Mouse (Mus musculus) frontal cortex, postnatal 36 days (tissue): Measurements from ENCODE around the gene Uqcrfs1.

Experiments
- DNase-seq, 2 experiments: peaks; one replicate each; pipeline ENCODE4 v3.0.0; 2022; ENCODE audit warnings: low spot score in 2 of 2

Uqcrfs1 gene

DNA sequence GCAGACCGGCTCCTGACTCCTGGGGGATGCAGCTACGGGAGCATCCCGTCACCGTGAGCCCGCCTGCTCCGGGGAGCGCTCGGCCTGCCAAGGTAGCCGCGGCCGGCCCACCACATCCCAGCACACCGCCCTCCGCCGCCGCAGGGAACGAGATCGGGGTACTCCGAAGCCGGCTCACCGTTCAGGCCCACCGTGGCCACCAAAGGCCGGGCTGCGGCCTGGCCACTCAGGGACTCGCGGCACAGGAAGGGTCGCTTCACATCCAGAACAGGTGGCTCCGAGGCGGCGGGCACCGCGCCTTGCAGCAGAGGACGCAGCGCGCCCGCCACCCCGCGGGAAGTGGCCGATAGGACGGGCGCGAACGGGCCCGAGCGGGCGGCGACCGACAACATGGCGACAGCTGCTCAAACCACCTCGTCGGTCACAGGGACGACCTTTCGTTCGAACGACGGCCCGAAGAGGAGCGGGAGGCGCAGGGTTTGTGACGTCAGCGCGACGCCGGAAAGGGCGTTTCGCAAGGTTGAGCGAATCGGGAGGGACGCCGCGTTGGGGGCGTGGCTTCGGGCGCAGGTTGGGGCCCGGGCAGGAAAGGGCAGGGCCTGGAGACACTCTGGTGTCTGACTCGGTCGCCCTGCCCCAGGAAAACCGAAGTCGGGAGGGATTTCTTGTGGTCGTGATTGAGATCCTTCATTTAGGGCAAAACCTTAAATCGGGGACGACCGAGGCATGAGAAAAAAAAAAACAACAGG, at the start of gene Uqcrfs1:
TSS of gene Uqcrfs1 (minus strand) at position 507 of the 749 bp plus-strand sequence.
- DNase-seq, result peak; percentile 97 to 98

DNA sequence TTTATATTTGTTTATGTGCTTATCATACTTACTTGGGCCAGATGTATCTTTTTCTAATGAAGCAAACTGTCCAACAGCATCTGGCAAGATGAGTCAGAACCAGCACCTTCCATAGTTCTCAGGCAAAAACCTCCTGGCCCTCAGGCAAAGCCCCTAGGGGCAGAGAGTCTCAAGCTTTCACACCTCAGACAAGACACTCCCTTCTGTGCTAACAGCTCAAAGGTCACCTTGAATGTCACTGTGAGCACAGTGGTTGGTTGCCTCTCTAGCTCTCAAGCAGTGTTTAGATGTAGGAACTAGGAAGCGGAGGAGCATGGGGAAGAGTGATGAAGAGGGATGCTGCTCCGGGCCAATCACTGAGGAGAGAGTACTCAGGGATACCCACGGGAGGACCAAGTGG, 40.6 kb upstream of the Uqcrfs1 start:
- no peak for DNase-seq

DNA sequence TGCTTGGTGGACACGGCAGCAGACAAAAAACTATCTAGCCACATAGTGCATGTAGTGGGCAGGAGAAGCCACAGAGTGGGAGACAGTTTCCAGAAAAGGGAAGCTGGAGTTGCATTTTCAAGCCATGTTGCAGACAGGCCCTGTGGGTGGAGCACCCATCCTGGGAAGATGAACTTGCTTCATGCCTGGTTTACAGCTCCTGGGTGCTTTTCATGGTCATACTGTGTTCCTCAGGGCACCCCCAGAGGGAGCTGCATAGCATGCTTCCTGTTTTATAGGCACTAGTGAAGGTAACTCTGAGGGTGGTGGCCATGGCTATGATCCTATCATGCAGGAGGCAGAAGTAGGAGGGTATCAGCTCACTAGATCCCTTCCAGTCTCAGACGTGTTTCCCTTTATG, 37.4 kb upstream of the Uqcrfs1 start:
- no peak for DNase-seq

DNA sequence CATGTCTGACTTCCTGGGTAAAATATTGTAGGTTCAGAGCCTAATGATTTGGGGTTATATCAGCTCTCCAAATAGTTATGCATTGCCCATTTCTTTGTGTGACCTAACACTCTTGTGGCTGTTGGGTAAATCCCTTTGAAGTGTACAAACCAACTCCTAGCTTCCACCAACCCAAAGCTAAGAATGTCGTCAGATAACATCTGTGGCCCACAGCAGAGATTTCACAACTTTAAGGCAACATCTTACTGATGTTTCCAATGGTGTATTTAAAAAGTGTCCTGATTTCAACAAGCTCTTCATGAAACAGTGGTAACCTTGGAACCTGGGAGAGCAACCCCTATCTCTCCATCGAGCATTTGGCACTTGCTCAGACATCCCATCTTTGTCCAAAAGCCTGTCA, 33.6 kb upstream of the Uqcrfs1 start:
- DNase-seq, result no peak

DNA sequence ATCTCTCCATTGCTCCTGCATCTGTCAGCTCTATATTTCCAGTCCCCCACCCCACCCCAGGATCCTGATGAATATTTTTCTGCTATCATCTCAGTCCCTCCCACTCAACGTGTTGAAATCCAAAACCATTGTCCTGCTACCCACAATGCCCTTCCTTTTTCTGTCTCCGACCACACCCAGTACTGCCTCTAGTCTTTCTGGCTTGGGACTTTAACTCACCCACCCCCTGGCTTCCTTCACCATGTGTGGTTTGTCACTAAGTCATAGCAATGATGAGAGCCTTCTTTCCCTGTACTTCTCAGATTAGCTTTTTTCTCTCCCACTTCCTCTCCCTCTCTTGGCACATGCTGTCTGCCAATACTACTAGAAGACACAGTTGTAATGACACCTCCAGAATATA, 31.7 kb upstream of the Uqcrfs1 start:
- no peak for DNase-seq

DNA sequence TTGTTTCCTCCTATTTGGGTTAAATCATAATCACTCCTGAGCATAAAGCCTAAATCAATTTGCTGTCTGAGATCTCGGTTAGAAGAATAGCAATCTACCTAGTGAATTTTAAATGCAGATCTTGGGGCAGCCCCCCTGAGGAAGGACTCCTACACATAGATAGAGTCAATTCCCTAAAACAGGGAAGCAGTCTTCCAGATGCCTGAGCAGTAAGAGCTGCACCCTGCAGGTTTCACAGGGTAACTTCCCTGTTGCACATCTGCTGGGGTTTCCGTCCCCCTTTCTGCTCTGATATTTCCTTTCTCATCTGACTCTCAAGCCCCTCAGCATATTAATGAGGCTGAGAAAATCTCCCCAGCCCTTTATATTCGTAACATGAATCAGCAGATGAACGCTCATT, 27.8 kb upstream of the Uqcrfs1 start:
- no peak for DNase-seq

DNA sequence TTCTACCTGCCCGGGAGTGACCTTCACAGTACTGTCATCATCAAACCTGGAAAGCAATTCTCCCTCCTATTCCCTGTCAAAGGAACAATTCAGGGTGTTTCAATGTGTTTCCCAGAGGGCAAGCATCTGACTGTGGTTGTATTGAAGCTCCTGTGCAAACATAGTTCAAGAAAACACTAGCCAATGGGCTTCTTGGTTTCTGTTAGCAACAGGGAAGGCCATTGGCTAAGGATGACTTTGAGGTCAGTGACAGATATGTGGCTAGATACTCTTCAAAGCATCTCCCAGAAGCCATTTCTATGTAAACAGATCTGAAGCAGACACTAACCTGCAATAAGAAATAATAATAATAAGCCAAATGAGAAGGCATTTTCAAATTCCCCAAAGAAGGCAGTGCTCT, 25.0 kb upstream of the Uqcrfs1 start:
- no peak for DNase-seq

DNA sequence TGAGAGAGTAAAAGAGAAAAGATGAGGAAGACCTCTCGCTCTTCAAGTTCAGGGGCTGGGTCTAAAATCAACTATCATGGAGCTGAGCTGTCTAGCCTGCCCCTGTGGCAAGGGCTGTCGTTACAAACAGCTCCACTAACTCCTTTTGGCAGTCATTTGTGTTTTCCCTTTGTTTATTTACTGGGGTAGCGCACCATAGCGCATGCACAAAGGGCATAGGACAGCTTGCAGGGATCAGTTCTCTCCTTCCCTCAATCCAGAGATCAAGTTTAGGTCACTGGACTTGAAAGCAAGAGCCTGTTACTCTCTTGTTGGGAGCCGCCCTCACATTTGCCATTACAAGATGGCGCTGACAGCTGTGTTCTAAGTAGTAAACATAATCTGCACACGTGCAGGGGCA, 22.4 kb upstream of the Uqcrfs1 start:
- no peak for DNase-seq

DNA sequence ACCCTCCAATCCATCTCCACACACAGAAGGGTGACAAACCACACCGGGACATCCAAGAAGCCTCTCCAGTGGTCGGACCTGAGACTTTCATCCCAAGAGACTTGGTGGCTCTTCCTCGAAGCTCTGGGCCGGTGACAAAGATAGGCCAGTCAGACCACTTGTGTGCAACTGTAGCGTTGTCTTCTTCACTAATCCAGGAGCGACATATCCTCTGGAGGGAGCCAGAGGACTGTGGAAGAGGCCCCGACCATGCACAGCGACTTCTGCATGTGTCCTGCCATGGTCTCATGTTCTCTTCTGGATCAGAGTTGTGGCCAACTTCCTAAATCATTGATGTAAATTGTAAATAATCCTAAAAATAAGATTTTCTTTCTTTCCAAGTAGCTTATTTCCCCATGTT, 21.6 kb upstream of the Uqcrfs1 start:
- DNase-seq, result peak; percentile 64 to 80

DNA sequence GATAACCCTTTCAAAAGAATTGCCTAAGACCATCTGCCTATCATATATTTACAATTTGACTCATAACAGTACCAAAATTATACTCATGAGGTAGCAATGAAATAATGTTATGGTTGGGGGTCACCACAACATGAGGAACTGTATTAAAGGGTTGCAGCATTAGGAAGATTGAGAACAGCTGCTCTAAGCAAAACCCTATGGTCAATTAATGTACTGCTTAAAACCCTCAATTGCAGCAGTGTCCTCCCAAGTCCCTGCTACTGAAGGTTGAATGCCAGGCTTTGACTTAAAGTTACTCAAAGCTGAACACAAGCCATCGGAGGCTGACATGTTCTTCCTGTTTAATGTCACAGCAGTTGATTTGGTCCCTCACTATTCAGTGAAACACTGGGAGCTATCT, 15.4 kb upstream of the Uqcrfs1 start:
- DNase-seq, result no peak

DNA sequence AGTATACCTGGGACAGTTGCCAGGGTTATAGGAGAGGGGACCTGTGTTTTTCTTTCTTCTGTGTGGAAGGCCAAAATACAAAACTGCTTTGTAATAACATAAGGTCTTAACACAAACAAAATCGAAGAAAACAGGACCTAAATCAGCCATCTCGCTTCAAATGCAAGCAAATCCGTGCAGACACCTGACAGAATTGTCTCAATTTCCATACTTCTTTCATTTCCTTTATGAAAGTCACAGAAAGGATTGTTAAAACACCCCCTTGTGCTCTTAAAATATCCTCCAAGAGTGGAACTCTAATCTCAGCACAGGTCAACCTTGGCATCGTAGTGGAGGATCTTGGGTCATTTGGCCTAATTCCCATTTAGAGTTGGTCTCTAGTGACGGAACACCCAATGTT, 14.9 kb upstream of the Uqcrfs1 start:
- no peak for DNase-seq

DNA sequence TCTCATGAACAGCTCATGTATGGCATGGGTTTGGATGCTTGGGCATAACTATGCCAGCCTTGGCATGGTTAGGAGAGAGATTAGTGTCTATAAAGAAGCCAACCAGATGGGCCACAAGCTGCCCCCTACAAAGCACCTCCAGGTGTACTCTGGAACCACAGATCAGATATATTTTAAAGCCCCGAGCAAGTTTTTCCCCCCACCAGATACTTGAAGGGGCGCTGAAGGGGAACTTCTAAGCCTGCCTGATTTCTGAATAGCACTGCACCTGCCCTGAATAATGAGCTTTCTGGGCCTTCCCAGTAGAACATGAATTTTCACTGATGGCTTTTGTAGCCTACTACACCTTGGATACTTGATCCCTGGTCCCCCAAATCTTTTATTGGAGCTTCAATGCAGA, 12.6 kb upstream of the Uqcrfs1 start:
- DNase-seq, result no peak

DNA sequence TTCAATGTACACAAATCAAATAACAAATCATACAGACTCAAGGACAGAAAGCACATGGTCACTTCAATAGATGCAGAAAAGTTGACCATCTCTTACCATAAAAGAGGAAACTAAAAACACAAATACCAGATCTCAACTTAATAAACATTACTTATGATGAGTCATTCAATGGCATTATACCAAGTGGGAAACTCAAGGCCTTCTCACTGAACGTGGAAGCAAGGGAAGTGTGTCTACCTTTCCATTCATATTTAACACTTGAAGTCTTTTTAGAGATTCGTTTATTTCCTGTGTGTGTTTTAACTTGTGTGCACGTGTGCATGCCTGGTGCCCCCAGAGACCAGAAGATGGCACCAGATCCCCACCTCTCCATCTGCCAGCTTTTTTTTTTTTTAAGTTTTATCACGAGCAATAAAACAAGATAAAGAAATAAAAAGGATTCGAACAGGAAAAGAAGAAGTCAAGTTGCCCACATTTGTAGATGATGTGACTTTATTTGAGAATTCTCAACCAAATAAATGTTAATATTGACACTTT, 8.0 kb upstream of the Uqcrfs1 start:
- DNase-seq, result no peak

DNA sequence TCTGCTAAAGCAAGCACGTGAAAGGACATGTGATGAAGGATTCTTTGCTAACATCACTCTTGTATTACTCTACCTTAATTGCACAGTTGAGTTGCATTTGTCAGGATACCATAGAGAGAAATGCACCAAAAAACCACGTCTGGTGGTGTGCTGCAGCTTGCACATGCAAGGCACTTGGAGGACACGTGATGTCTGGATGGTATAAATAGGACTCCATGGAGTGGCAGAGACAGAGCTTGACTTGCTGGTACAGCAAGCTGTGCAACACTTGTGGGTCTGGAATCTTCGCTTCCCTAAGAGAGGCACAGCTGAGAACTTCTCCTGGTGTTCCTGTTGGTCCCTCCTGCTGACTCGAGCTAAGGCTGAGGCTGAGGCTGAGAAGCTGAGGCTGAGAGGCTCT, 4.2 kb upstream of the Uqcrfs1 start:
- no peak for DNase-seq

DNA sequence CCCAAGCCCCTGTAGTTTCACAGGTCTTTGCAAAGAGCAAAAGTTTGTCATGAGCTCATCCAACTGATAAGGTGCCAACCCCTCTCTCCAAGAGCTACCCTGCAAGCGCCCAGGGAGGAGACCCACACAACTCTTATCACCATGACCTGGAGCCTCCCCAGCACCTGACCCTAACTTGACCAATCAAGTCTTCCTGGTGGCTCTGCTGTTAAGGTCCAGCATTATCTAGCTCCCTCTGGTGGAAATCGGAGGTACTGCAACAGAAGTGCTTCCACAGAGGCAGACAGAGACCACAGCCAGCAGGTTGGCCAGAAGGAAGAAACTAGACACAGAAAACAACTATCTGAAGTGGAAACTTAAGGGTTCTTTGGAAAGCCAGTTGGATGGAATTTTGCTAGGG, 3.7 kb upstream of the Uqcrfs1 start:
- DNase-seq, result peak; percentile 72 to 88

DNA sequence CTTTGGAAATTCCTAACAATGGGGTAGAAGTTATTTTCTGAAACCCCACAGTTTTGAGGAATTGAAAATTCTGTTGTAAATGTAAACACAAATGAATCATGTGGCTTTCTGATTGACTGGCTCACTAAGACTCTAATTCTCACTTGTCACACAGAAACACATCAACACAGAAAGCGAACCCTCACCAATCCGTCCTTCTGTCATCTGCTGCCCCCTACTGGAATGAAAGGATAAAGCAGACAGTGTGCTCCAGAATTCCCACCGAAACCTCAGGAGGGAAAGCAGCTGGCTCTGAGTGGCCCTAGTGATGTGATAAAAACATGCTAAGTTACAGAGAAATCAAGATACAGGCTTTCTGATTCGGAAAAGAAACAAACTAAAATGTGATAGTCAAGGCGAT, 14.4 kb downstream of the Uqcrfs1 start:
- DNase-seq, result peak; percentile 61 to 65

DNA sequence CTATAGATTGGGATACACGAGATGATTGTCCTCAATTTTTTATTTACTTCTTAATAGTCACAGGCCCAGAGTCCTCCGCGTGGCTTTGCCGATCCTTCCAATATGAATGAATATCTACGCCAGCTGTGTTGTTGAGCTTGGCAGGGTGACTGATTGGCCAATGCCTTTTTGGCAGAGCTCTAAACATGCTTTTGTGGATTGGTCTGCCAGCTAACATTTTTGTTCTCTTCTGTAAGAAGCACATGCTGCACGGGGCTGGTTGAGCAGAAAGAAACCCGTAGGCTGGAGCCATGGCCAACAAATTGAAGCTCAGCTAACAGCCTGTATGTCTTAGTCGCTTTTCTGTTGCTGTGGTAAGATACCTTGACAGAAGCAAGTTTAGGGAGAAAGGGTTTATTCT, 20.2 kb downstream of the Uqcrfs1 start:
- DNase-seq, result no peak

DNA sequence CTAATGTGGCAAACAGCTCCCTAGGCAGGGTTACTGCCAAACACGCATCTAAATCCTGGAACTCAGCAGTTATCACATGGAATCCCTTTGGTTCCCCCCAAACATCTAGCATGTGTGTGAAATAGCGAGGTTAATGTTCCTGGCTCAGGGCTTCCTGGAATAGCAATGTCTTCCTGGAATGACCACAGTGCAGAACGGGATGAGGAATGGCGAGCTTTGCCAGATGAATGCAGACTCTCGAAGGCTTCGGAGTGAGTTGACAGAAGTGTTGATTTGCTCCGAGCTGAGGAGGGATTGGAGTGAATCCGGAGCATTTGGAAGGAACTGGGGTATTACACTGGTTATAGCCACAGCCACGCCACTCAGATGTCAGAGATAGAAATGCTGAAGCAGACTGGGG, 21.2 kb downstream of the Uqcrfs1 start:
- DNase-seq, result no peak

DNA sequence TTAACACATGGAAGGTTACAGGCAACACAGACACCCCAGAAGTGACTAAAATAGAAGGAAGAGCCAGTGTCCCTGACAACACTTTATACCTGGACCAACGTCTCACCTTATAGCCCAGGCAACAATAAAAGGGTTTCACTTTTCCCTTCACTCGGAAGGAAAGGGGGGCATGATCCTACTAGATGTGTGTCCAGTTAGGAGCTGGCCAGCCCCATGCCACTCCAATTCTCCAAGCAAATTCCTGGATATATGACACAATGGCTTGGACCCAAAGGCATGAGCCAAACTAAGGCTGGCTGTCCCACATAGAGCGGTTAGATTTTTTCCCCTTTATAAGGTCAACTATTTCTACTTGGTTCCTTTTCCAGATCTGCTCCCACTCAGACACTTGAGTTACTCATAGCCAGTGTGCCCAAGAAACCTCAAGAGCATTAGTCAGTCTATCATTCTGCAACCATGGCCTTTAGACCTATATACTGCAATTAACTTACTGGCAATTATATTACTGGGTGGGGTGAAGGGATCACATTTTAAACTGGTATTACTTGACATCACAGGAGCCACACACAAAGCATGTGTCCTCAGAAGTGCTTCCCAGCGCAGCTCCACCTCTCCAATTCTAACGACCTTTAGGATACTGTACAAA, 21.8 kb downstream of the Uqcrfs1 start:
- no peak for DNase-seq

DNA sequence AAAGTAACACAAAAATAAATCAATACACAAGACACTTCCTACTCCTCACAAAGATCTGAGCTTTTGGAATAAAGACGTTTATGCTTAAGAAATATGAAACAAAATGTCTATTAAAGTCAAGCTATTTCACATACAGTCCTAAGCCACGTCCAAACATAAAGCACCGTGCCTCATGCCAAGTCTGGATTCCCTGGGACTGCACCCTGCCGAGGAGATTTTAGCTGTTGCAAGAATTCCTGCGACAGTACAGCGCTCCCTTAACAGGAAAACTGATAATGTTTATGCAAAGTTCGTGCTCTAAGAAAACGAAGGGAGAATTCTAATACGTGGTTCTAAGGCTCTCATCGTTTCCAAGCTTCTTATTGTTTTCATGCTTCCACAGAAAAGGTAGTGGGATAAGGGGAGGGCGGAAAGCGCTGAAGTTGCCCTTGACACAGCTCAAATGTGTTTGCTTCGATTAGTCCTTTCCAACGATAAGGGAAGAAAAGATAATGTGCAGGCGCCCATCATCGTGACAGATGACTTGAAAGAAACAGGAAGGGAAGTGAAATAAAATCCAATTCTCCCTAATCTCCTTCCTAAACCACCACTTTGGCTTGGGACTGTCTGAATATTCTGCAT, 23.8 kb downstream of the Uqcrfs1 start:
- no peak for DNase-seq

DNA sequence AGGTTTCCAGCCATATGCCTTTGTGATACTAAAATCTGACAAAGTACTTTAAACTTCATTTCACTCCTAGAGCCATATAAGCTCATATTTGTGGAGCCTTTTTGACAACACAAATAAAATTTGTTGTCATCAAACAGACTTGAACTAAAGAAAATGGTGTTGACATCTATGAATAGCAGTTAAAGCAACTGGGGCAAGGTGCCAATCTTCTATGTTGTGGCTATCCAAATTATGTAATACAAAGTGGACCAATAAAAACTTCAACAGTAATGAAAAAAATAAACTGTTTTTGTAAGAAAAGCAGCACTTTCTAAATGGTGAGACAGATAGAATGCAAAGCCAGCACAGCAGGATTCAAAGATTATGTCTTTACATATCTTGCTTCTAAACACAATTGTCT, 27.0 kb downstream of the Uqcrfs1 start:
- no peak for DNase-seq

DNA sequence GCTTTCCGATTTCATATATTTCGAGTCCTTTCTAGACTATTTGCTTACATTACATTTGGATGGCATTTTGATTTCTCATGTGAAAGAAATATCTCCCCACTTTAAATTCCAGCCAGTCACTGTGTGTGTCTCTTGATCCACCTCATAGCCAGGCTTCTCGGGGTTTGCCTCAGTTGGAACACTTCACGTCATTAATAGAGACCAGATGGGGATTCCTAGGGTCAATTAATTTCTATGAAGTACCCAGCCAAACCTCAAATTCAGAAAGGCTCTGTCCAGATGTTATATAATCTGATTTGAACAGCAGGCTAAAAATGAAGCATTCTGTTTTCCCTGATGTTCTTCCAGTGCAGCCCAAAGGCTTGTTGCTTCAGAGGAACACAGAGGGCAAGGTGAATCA, 37.5 kb downstream of the Uqcrfs1 start:
- no peak for DNase-seq

DNA sequence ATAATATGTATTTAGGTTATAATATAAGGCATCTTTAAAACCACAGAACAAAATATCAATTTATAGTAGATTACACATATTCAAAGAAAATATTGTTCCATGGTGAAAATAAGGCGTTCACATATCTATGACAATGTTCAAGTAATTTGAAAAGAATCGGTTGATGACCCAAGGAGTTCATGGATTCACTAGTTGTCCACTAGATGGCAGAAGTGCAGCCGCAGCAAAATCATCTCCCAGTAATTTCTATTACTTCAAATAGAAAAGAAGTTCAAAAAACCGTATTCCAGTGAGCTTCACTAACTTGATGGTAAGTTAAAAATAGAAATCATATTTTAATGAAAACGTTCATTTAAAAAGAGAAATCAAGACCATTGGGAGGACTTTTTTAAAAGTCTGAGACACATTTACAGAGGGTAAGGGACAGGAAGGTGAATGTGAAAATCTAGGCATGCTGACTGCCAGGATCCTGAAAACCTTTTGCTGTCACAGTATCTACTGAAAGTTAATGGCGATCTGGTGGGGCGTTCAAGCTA, 43.2 kb downstream of the Uqcrfs1 start:
- peak in 1 of 2 experiments; percentile 15 for DNase-seq
